Mouse (Mus musculus) yolk sac, embryonic 10.5 days (tissue): ENCODE results near the gene Evi2.
A peak's percentile ranks its signal among the peaks of the same experiment; 100 is the strongest.

ENCODE experiments used
- DNase-seq: peaks from one replicate; pipeline ENCODE4 v3.0.0-alpha.2; 2017; ENCODE audit warnings: low spot score

The Evi2 gene

DNA sequence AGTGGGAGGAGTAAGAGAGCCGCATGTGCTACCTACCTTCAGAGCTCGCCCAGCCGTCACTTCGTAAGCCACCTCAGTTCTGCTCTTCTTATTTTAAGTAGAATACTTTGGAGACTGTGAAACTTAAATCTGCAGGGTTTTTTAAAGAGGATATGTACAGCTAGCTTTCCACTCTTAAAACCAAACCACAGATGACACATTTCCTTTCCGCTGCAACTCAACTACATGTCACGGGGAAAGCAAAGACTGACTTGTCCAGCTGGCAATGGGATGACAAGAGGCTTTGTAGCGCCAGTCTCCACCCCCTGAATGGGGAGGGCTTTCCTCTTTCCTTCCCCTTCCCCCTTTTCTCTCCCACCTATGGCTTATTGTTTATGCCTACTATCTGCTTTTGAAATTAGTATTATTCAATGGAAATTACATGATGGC, at the start of gene Evi2, which contains the start of gene Evi2a:
Gene Evi2, minus strand, starts transcription at position 257 of the 429 bp plus-strand sequence.
Gene Evi2a, minus strand, starts transcription at position 277 of the 429 bp plus-strand sequence.
- no peak for DNase-seq

DNA sequence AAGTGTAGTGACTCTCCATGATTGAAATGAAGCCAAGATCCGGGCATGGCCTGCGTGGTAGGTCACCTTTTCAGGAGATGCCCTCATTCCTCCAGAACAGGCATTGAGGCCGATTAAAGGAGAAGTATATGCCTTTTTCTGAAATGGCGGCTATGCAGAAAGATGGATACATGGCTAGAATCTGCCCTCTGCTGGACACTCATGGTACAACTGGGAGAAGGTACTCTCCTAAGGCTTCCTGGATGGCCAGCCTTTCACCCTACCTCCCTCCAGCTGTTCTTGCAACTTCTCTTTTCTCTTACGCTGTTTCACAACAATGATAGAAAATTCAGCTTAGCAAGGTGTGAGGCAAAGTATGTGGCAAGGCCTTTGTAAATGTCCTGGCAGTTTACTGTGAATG, 47.4 kb upstream of the Evi2 start:
- DNase-seq = peak; percentile 45

DNA sequence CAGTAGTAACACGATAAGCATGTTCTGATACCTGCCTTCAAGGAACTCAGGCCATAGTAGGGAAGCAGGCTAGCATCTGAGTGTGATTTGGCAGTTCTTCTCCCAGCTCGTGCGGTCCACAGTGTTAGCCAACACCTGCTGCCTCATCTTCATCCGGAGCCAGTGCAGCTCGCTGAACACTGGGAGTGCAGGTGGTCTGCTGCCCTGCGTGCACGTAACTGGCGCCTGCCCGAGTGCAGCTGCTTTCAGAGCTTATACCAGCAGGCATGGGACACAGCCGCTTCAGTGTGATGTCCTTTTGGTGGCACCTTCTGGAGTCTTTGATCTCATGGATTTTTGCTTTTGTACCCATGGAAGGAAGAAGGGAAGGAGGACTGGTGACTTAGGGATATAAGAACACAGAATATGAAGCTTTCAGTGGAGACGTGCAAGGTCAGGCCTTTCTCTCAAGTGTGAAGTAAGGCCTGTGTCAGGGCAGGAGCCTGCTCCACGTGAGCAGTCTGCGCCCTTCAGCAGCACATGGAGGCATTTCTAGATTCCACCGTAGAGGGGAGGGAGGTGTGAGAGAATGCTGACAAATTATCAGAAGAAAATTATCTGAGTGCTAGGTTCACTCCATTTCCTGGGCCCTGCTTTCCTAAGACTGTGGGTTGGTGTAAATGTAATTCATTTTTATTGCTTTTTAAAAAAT, 45.1 kb upstream of the Evi2 start:
- DNase-seq = no peak

DNA sequence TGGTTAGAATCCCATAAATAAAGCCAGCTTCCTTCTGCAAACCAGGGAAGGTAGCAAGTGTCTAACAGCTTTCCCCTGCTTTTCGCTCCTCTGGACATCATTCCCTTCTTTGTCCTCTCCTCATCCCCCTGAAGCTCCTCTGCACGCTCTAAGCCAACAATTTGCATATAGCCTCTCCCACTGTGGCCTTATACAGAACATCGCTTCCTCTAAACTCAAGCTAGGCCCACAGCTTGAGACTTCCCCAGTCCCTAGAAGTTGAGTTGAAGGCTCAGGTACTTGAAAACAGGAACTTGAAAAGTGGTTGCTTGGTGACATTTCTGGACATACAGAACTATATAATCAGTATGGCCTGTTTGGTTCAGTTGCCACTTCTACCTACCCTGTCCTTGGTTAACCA, 43.4 kb upstream of the Evi2 start:
- DNase-seq = no peak

DNA sequence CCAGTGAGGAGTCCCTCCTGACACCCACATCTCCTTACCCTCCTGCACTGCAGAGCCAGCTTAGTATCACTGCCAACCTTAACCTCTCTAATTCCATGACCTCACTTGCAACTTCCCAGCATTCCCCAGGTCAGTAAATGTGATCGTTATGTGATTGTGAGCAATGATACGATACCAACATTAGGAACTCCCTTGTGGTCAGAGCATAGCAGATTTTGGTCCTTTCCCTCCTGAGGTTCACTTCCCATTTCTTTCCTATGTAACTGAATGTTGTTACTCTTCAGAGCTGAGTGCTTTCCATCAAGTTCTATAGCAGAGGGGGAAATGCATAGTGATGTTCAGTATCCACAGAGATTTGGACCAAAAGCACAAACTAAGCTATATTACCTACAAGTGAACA, 39.9 kb upstream of the Evi2 start:
- no peak for DNase-seq

DNA sequence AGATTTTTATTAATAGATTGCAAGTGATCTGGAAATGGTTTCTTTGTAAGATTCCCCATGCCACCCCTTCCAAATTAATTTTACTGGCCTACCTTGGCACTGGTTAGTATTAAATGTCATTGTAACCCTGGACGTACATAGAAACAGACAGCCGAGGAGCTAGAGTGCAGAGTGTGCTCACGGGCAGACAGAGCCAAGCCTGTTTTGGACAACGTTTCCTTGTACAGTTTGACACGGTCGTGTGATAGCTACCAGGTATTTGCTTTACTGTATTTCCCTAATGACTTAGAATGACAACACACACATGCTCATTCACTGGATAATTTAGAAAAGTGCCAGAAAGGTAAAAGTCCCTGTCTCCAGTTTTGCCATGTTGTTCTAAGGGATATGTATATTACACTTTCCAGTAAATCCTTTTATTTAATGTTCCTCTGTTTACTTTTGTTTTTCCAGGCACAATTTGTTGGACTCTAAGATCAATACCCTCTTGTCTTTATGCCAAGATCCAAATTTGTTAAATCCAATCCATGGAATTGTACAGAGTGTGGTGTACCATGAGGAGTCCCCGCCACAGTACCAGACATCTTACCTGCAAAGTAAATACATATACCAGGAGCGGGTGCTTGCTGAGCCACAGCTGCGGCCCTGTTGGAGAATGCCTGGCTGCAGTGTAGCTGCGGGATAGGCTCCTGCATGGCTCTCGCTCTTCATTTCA, 38.0 kb upstream of the Evi2 start:
- no peak for DNase-seq

DNA sequence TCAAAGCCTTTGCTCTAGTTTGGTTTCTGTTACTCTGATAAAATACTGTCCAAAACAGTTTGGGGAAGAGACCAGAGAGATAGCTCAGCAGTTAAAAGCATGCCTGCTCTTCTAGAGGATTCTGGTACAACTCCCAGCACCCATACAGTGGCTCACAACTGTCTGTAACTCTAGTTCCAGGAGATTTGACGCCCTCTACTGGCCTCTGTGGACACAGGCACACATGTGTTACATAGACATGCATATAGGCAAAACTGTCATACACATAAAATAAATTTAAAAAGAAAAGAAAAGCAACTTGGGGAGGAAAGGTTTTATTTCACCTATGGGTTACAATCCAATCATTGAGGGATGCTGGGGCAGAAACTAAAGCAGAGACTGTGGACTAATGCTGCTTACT, 36.6 kb upstream of the Evi2 start:
- DNase-seq = no peak

DNA sequence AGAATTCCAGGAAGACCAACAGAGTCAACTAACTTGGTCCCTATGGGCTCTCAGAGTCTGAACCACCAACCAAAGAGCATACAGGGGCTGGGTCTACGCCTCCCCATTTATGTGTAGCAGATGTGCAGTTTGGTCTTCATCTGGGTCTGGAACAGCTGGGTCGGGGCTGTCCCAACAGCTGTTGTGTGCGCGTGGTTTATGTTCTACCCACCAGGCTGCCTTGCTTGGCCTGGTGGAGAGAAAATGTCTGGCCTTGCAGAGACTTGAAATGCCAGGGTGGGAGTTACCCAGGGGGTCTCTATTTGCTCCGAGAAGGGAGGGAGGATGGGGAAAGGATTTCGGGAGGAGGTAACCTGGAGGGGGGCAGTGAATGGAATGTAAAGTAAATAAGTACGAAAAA, 33.1 kb upstream of the Evi2 start:
- no peak for DNase-seq

DNA sequence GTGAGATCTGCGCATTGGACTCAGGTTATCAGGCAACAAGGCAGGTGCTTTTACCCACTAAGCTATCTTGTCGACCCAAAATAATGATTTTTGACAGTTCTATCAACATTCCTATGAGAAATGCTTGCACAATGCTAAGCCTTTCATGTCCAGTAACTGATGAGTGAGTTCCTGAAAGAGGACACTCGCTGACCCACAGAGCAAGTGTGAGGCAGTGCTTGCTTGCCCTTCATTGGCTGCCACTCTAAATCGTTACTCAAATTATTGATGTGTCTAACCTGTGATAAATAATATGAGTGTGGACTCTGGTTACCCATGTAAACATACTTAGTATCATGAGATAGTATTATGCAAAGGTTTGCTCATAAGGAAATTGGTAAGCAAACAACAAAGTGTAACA, 30.1 kb upstream of the Evi2 start:
- DNase-seq = no peak

DNA sequence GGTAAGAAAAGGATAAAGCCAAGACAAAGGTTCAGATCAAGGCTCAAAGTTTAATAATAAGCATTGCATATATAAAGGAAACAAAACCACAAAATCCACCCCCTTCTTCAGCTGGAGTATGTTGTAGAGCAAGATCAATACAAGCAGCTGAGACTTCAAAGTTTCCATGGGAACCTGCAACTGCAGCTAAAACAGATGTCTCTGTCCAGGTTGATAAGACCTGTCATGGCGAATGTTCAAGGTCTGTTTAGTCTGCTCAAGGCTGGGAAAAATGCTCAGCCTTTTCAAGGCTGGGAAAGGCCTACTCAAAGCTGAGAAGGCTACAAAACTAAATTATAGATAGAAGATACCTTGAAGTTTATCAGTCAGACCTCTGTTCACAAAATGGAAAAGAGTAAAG, 22.2 kb upstream of the Evi2 start:
- DNase-seq = no peak

DNA sequence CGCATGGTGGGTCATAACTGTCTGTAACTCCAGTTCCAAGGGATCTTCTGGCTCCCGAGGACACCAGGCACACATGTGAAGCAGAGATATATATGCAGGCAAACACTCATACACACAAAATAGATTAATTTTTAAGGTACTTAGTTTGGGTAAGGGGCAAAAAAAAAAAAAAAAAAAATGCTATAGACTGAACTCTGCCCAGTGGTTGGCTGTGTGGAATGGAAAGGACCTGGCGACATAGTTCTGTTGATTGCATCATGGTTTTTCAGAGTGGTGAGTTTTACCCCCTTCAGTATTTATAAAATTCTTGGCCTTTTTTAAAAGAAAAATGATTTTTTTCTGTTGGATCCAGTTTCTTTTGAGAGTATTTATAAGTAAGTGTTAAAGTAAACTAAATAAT, 5.9 kb upstream of the Evi2 start:
- DNase-seq = no peak

DNA sequence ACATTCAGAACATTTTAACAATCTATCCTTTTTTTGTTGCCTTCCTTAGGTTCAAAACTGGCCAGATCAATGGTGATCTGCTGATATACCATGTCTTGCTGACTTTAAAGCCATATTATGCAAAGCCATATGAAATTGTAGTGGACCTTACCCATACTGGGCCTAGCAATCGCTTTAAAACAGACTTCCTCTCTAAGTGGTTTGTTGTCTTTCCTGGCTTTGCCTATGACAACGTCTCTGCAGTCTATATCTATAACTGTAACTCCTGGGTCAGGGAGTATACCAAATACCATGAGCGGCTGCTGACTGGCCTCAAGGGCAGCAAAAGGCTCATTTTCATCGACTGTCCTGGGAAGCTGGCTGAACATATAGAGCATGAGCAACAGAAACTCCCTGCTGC, 5.2 kb upstream of the Evi2 start:
- no peak for DNase-seq

DNA sequence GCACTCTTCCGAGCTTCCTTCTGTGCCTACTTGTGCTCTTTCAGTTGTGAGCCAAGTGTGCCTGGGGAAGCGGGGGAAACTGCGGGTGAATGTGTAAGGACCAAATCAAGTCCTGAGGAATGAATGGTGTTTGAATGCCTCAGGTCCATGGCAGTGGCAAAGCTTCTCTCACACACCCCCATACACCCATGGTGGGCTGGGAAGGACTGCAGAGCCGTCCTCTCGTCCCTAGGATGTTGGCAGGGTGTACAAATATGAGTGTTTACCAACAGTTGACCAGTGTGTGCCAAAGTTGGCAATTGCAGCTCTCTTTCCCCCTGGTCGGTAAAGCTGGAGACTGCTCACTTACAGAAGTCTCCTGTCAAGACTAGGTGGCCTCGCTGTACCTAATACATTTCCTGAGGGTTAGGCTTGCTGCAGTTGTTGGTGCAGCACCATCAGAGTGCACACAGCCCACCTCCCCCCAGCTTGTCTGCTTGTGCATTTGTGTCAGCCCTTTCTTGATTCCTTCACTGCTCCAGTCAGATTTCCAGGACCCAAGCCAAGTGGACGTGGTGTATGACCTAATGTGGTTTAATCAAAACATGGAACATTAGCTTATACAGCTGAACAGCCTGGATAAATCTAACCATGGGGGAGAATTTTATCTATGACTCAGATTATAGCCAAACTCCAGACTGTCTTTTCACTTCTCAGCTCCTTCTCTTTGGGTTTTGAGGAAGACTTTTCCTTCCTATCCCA, 3.7 kb upstream of the Evi2 start:
- DNase-seq = no peak

DNA sequence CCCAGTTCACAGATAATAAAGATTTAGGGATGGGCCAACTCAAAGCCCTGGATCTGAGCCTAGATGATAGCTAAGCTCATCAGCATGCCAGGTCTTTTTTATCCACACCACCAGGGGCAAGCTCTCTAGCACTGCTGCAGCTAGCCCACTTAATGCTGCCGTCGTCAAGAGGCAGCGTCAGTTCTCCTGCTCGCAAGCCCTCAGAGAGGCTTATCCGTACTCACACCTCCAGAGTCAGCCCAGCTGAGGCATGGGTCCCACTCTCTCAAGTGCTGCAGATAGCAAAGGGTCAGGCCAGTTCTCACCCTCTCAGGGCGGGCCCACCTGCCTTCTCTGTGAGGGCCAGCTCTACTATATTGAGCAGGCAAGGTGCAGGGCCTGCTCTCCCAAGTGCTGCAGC, 2.9 kb upstream of the Evi2 start:
- no peak for DNase-seq

DNA sequence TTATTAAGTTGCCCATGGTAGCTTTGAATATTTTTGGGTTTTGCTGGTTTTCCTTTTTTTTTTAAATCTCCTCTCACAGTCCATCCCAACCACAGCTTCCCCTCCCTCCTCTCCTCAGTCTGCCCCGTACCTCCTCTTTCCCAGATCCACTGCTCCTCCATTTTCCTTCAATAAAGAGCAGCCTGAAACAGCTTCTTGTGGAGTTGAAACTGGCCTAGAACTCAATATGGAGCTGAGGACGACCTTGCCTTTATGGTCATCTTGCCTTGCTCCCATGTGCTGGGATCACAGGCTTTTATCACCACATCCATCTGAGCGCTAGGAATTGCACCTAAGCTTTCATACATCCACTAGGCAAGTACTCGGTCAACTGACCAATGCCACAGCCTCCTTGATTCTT, 1.1 kb upstream of the Evi2 start:
- no peak for DNase-seq

DNA sequence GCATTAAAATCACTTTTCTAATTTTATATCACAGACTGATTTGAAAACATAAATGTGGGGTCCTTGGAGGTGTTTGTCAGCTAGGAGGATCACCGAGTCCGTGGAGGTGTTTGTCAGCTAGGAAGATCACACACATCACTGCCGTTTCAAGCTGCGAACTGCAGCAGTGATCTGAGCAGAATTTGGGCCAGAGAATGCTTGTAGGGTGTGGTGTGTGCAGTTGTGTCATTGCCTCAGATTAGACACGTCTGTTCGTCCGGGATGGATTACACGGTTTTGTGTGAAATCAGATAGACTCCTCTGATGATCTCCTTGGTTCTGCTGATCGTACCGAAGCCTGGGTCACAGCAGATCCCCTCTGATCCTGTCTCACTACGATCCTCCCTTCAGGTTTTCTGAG, 385 bp upstream of the Evi2 start:
- no peak for DNase-seq

DNA sequence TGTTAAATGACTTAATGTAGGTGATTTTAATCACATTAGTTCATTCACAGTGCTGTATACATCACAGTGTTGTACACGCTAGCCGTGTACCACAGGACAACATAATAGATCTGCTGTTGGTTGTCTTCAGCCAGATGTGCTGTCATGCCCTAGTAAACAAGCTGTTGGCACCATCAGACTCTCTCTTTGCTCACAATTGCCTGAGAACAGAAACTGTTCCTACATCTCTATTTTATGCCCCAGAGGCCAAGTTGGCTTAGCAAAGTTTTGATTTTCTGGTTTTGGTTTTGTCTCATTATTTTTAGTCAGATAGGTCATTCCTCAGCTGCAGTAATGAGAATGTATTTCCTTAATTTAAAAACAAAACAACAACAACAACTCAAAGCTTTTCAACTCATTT, 653 bp downstream of the Evi2 start:
- no peak for DNase-seq

DNA sequence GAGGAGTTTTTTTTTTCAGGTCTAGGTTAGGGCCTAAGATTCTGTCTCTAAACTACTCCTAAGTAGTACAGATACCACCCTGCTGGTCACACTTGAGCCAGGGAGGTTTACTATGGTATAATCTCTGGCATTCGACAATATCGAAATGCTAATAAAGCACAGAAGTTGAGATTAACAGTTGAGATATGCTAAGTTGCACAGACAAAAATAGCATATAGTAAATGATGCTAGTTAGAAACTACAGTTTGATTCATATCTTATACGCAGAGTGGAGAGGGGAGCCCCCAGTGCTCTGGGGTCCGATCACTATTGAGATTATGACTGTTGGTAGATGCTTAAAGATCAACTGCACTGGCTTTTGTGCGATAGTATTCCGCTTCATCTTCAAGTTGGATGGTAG, 1.2 kb downstream of the Evi2 start:
- no peak for DNase-seq

DNA sequence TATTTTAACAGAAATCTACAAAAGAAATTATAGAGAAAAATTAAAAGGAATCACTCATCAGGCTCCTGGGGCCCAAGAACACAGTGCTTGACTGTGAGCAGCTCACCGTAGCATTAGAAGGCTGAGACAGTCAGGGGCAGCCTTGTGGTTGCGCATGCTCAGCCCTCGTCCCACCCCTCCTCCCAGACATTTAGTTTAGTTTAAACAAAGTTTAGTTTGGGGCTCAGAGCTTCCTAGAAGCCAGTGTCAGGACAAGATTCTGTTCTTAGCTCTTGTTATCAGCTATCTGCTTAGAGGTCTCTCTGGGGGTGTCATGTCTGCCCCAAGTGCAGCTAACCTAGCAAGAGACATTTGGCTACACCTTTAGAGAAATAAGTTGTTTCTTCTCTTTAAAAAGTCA, 1.8 kb downstream of the Evi2 start:
- DNase-seq = no peak

DNA sequence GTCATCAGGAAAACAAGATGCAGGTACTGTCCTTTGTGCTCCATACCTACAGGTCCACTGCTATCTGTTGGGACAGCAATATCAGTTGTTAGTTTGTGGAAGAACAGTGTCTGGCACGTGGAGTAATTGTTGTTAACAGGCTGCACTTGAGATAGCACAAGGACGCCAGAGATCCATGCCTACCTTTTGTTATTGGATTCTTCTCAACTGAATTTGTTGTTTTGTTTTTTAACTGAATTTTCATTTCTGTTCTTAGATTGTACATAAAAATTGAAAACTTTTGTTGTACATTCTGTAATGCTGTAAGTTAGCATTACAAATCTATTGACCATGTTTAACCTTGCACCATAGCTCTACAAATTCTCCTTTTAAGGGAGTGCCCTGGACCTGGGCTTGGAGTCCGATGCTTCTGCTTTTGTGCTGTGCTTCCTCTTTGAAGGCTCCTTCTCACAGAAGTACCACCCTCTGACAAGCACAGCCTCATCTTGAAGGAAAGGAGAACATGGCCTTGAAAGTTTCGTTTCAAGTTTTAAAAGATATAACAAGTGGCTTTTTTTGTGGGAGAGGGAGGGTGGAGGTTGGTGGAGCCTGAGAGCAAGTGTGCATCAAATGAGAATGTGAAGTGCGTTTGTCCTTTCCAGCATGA, 2.5 kb downstream of the Evi2 start:
- no peak for DNase-seq

DNA sequence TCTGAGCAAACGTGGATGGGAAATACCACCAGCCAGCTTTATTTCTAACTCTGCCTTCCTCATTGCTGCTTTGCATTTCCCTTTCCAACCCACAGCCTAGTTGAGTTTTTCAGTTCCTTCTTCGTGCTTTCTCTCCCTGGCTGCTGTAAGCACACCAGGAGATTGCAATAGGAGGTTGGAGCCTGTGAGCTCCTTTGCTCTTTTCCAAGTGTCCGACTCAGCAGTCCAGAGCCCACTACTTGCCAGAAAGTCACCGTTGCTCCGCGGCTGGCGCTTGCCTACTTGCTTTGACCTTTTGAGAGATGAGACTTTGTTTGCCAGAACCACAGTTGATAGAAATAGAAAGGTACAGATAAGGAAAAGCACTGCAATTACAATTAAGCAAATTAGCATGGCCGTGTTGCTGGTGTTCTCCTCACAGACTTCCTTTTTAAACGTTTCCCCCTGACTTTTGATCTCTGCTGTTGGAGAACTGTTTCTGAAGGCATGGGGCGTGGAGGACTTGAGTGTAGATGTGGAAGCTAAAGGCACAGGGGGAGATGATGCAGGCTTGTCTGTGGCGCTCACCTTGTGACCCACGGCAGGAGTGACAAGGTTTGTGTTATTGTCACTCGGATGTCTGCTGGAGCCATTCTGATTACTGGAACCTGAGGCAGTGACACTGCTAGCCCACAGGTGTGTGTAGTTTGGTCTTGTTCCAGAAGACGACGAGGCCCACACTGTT, 3.2 kb downstream of the Evi2 start:
- no peak for DNase-seq

DNA sequence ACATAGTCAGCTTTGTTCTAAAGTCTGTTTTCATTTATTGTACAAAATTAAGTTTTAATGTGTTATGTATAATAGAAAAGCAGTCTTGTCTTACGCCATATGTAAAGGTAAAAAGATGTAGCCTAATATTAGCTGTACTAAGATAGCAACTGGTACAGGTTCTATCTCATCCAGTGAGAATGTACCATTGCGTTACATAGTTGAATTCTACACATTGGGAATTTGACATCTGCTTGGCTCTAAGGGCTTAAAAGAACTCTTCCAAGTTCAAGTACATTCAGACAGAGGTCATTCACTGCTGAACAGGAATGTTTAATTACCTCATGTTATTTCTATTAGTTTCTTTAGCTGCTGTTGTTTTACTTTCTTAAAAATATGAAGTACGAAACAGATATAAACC, 3.8 kb downstream of the Evi2 start:
- DNase-seq = no peak
